Mouse (Mus musculus) A20 (cell line): ENCODE measurements around the gene Tmed10.
A peak's percentile ranks its signal among the peaks of the same experiment; 100 is the strongest.

Experiments
- DNase-seq: peaks from one replicate; pipeline ENCODE4 v3.0.0-alpha.2; 2011; ENCODE audit warnings: low read depth, low spot score

The Tmed10 gene

GRCm38 (mm10) chr12:85378271-85378670 is 3.6 kb upstream of the Tmed10 start:
- DNase-seq = peak; percentile 30

- DNase-seq = peak; percentile 86
Measured at GRCm38 (mm10) chr12:85373591-85374560, 771 bp downstream of the Tmed10 start.

- DNase-seq = no peak
Measured at GRCm38 (mm10) chr12:85372068-85372665, 2.5 kb downstream of the Tmed10 start.

- no peak for DNase-seq
Measured at GRCm38 (mm10) chr12:85368441-85369063, 6.1 kb downstream of the Tmed10 start.

- DNase-seq = no peak
Measured at GRCm38 (mm10) chr12:85366271-85366670, 8.4 kb downstream of the Tmed10 start.

- no peak for DNase-seq
Measured at GRCm38 (mm10) chr12:85362510-85362909, 12.1 kb downstream of the Tmed10 start.

GRCm38 (mm10) chr12:85361580-85361979 is 13.1 kb downstream of the Tmed10 start:
- DNase-seq = no peak

GRCm38 (mm10) chr12:85361165-85361564 is 13.5 kb downstream of the Tmed10 start:
- DNase-seq = no peak

- no peak for DNase-seq
Measured at GRCm38 (mm10) chr12:85354061-85354460, 20.6 kb downstream of the Tmed10 start.

GRCm38 (mm10) chr12:85350407-85351232 is 24.0 kb downstream of the Tmed10 start:
- no peak for DNase-seq

GRCm38 (mm10) chr12:85348338-85348737 is 26.3 kb downstream of the Tmed10 start:
- DNase-seq = no peak

- DNase-seq = no peak
Measured at GRCm38 (mm10) chr12:85347196-85347595, 27.5 kb downstream of the Tmed10 start.

GRCm38 (mm10) chr12:85346374-85346773 is 28.3 kb downstream of the Tmed10 start:
- DNase-seq = peak; percentile 76

GRCm38 (mm10) chr12:85345559-85345958 is 29.1 kb downstream of the Tmed10 start:
- DNase-seq = peak; percentile 19

- no peak for DNase-seq
Measured at GRCm38 (mm10) chr12:85344252-85344651, 30.4 kb downstream of the Tmed10 start.

GRCm38 (mm10) chr12:85342310-85342709 is 32.3 kb downstream of the Tmed10 start:
- DNase-seq = no peak

GRCm38 (mm10) chr12:85341131-85341530 is 33.5 kb downstream of the Tmed10 start:
- peak; percentile 78 for DNase-seq

GRCm38 (mm10) chr12:85339947-85340346 is 34.7 kb downstream of the Tmed10 start:
- DNase-seq = peak; percentile 86

GRCm38 (mm10) chr12:85339243-85339729 is 35.4 kb downstream of the Tmed10 start, which contains the start of gene Nek9:
TSS of gene Nek9 (minus strand) at chr12:85339362.
- DNase-seq = peak; percentile 98

GRCm38 (mm10) chr12:85338815-85339214 is 35.8 kb downstream of the Tmed10 start:
- no peak for DNase-seq
